Mouse (Mus musculus) leukemia stem cell, adult 10-12 weeks (primary cell): ENCODE data around the gene Atp2a2. TPM values are rescaled to one million over a fixed set of nuclear protein-coding genes. Genes with fewer than 3 reads are reported as not detected.

Source experiments
- polyA plus RNA-seq: library from polyadenylated mRNA; stranded (reverse); fragments of >175 nt; gene quantifications from 2 replicates; pipeline ENCODE4 v1.2.3, GENCODE M21; 2012; ENCODE audit warnings: low replicate concordance

Atp2a2 gene
- polyA plus RNA-seq: 53.8 and 78.0 TPM in 2 replicates

DNA sequence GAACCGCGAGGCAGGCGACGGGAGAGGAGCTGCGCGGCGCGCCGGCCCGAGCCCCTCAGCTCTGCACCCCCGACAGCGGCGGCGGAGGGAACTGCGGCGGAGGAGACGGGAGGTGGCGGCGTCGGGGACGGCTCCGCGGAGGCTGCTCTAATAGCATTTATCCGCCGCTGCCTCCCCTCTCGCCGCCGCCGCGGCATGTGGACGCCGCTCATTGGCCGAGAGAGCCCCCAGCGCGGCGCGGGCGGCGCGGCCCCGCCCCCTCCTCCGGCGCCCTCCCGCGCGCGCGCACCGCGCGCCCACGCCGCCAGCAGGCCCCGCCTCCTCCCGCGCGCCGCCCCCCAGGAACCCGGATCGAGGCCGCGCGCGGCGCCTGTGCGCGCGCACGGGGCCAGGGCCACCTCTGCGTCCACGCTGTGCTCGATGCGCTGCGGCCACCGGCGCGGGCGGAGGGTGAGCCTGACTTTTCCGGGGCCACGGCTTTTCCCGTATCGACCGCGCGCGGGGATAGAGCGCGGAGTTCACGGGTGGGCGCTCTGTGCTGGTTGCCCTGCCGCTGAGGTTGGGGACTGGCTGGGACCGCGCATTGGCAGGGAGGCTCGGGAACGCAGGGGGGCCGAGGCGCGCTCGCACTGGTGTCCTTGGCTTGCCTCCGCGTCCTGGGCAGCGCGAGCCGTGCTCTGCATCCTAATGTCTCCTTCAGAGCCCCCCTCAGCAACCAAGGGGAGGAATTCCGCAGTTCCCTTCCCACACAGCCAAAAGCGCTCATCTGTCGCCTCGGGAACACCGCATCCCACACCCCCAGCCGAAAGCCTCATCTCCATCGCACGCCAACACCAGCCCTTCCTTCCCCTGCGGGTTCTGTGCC lies at the start of gene Atp2a2:
TSS of gene Atp2a2 (minus strand) at position 149 of the 865 bp plus-strand sequence.

DNA sequence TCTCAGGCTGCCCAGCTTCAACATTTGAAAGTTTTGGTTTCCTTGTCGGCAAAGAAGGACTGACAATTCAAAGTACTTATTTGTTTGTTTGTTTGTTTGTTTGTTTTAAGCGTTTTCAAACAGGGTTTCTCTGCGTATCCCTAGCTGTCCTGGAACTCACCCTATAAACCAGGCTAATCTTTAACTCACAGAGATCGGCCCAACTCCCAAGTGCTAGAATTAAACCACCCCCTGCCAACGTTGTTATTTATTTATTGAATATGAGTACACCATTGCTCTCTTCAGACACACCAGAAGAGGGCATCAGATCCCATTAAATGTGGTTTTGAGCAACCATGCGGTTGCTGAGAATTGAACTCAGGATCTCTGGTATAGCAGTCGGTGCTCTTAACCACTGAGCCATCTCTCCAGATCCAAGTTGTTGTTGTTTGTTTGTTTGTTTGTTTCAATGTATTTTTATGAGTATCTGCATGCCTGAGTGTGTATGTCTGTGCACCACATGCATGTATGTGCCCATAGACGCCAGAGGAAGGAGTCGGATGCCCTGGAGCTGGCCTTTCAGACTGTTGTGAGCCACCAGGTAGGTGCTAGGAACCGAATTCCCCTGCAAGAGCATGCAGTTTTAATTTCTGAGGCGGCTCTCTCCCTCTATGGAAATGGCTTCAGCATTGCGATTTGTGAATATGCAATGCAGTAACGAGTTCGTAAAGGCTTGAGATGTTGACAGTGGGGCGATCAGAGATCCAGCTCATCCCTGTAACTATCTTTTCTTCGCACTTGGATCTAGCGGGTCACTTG lies 80.6 kb downstream of the Atp2a2 start, which contains the start of gene Anapc7:
TSS of gene Anapc7 (plus strand) at position 423 of the 798 bp plus-strand sequence.

Other genes with a start within 250 kb of the Atp2a2 start
- 6.6 and 11.7 TPM in 2 replicates for gene Tctn1, start 237.8 kb downstream of the Atp2a2 start, polyA plus RNA-seq
- gene Pptc7, start 217.9 kb downstream of the Atp2a2 start, polyA plus RNA-seq: 8.2 and 25.1 TPM in 2 replicates
- 0.88 and 1.6 TPM in 2 replicates for gene Rad9b, start 148.0 kb downstream of the Atp2a2 start, polyA plus RNA-seq
- gene Vps29, start 147.9 kb downstream of the Atp2a2 start, polyA plus RNA-seq: 6.0 and 10.4 TPM in 2 replicates
- 21.2 and 28.3 TPM in 2 replicates for gene Gpn3, start 130.3 kb downstream of the Atp2a2 start, polyA plus RNA-seq
- gene Fam216a, start 129.9 kb downstream of the Atp2a2 start, polyA plus RNA-seq: 31.5 and 44.2 TPM in 2 replicates
- gene Arpc3, start 110.3 kb downstream of the Atp2a2 start, polyA plus RNA-seq: 17.9 and 41.8 TPM in 2 replicates
- gene Anapc7, start 80.5 kb downstream of the Atp2a2 start, polyA plus RNA-seq: 7.0 and 12.9 TPM in 2 replicates
- 0.27 TPM in 1 of 2 replicates, not detected in the other for gene Ift81, start 112.3 kb upstream of the Atp2a2 start, polyA plus RNA-seq
- 1.3 and 4.6 TPM in 2 replicates for gene P2rx7, start 141.7 kb upstream of the Atp2a2 start, polyA plus RNA-seq
- gene P2rx4, start 205.3 kb upstream of the Atp2a2 start, polyA plus RNA-seq: 4.0 and 9.4 TPM in 2 replicates